Mouse (Mus musculus): ENCODE data around the gene Snrpe. TPM values are rescaled to one million over a fixed set of nuclear protein-coding genes. Genes with fewer than 3 reads are reported as not detected.

The Snrpe gene
- 10 to 100 TPM; 49.4 to 55.1 TPM for total RNA-seq (2021)
- long read RNA-seq, experiment 1, transcript Snrpe-204 (5 exons, 503 nt): major isoform, 120 of 134 reads
- long read RNA-seq, experiment 1, partial matches to known transcripts: 8 of 134 reads
- long read RNA-seq, experiment 1, other reads (novel, unspliced or antisense): 3 of 134 reads
- long read RNA-seq, experiment 2, transcript Snrpe-204 (5 exons, 503 nt): major isoform, 75 of 80 reads
- long read RNA-seq, experiment 2, partial matches to known transcripts: 1 of 80 reads
- long read RNA-seq, experiment 2, other reads (novel, unspliced or antisense): 2 of 80 reads

DNA sequence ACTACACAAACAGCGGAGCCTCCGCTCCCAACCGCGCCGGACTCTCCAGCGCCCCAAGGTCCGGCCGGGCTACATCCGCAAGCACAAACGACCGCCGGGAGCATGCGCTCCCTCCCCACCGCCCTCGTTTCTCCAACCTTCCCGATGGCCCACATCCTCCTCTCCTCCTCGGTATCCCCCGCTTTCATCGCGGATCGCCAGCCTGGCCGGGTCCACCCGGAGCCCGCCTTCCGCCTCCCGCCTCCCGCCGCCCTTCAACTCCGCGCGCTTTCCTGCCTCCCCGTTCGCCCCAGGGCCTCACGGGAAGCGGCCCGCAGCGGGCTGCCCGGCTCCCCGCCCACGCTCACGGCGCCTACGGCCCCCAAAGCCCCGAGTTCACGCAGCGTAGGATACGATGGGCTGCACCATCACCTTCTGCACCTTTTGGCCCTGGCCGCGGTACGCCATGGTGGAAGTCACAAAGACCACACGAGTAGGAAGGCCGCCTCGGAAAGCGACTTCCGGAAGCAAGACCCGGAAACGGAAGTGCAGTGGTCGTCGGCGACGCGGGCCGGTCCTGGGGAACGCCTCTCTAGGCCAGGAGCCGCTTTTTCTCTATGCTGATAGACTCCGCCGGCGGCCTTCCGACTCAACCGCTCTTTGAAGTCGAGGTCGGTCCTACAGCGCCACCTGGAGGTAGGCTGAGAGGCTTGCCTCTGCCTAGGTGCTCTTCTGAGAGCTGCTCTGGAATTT, at the start of gene Snrpe:
Gene Snrpe (minus strand): TSS at position 521 of the 732 bp plus-strand sequence.
- DNase-seq: peak; percentile 94

DNA sequence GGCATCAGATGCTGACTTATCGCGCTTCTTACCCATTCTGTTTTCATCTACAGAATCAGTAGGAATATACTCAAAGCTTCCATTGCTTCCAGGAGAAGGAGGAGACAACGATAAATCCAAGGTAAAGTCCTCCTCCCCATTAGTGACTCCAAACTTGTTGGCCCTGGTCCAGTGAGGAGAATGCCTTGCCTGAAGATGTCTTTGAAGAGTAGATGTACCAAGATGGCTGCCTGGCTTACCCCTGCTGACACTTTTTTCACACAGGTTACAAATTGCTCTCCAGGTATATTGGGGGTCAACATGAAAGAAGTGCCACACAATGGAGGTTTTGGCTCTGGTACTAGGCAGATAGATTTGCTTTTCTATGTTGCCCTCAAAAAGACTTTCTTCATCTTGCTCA, 48.8 kb upstream of the Snrpe start:
- no peak for DNase-seq

DNA sequence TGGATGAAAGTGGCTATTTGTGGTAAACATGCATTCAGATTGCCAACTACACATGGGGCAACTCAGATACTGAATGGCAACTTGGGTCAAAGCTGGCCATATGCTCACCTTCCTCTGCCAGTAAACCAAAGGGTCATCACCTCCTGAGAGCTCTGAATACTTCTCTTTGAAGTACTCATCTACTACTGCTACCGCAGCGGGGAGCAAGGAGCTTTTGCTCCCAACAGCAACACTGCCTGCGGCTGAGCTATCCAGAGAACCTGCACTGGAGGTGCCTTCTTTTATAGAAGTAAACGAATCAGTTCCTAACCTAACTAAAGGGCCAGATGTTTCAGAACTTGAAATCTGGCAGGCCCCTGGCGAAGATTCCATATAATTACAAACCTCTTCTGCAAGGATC, 46.7 kb upstream of the Snrpe start:
- no peak for DNase-seq

- no peak for DNase-seq
These were observed 42.9 kb upstream of the Snrpe start for GRCm38 (mm10) chr1:133653033-133653432.

GRCm38 (mm10) chr1:133650288-133651055, 40.4 kb upstream of the Snrpe start:
- DNase-seq: no peak

- DNase-seq: no peak
These were observed 35.6 kb upstream of the Snrpe start for GRCm38 (mm10) chr1:133645652-133646051.

DNA sequence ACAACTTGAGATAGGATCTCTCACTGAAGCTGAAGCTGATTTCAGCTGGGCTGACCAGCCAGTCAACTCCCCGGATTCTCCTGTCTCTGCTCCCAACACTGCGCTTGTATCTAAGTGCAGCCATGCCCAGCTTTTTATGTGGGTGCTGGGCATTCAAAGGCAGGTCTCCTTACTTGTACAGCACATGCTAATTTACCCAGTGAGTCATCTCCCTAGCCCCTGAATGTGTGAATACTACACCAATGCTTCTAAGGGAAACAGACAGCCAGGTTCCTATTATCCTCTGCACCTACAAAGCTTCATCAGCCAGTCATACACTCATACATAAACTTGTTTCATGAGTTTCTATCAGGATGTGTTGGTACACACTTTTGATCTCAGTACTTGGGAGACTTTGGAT, 31.1 kb upstream of the Snrpe start:
- no peak for DNase-seq

DNA sequence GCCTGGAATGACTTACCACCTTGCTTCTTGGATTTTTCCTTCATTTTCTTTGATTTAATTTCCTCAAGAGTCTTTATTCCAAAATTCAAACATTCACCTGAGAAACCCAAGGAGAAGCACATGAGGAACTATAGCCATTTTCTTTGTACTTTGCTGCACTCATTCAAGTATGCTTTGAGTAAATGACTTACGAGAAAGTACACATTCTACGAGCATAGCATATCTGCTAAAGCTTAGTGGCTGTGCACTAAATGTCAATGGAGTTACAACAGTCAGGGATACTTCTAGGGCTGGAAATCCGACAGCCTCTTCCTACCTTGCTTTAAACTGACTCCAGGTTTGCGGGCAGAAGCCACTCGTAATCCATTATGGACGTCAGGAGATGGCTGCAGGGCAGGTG, 28.4 kb upstream of the Snrpe start:
- DNase-seq: no peak

DNA sequence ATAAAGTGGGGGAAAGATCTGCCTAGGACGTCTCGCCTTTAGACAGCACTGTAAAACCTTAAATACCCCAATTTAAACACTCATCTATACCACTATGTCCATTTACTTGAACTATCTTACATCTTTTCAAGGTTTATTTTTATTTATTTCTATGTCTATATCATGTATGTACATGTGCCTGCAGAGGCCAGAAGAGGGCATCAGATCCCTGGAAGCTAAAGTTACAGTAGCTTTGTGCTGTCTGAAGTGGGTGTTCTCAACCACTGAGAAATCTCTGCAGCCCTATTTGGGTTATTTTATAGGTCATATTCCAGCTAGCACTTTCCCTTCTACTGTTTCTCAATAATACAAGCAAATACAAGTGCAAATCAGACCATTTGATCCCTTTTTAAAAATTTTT, 22.1 kb upstream of the Snrpe start:
- DNase-seq: no peak

DNA sequence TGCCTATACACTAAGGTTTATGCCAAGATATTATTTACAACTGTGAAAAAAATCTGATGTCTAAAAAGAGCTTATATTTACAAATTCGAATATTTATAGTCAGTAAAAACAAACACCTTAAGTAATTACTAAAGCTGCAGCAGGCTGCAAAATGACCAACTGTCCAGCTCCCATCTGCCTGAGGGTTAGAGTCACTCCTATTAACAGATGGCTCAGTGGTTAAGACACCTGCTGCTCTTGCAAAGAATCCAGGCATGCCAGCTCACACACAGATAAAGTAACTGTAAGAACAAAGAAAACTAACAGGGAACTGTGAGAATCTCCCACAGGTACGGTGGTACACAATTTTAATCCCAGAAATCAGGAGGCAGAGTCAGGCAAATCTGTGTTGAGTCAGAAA, 15.0 kb upstream of the Snrpe start:
- no peak for DNase-seq

DNA sequence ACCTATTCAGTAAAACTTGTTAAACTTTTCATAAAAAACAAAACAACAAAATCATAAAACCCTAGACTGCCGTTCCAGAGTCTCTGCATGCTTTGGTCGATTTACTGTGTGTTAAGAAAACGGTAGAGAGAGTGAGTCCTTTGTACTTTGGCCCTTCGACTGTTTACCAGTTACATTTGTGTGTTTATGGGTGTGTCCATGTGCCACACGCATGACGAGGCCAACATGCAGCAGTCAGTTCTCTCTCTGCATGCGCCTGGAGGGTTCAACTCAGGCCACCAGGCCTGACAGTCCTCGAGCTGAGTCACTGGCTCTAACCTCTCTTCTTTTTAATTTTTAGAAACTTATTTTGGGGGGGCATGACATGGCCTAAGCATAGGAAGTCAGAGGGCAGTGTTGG, 8.2 kb upstream of the Snrpe start:
- DNase-seq: no peak

- no peak for DNase-seq
These were observed 7.8 kb upstream of the Snrpe start for GRCm38 (mm10) chr1:133617908-133618307.

DNA sequence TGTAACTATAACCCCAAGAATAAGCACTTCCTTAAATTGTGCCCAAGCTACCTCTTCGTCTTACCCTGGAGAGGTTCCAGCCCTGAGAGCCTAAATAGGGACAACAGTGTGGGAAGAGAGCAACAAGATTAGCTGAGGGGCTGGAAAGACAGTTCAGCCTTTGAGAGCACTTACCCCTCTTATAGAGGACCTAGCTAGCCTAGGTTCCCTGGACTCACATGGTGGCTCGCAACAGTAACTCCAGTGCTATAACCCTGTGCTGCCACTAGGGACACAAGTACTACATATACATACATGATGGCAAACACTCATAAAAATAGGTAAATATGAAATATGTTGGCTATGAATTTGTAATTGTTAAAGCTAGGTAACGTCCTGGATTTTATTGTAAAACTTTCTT, 3.7 kb upstream of the Snrpe start:
- DNase-seq: no peak

GRCm38 (mm10) chr1:133611436-133611835, 1.3 kb upstream of the Snrpe start:
- DNase-seq: no peak

GRCm38 (mm10) chr1:133610601-133611000, 510 bp upstream of the Snrpe start:
- no peak for DNase-seq

DNA sequence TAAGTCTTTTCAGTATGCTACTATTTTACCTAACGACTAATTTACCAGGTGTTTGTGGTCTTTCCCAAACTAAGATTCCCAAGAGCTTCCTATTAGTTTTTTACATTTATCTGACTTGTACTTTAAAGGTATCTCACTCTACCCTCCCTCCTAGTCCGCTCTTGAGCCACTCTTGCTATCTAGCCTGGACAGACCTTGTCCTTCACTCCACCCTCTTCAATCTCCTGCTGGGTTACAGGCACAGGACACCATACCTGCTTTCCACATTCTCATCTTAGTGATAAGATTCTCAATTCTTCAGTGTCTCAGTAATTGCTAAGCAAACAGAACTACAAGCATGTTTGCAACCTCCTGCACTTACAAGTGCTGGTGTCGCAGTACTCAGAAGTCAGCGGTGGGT, 6.9 kb downstream of the Snrpe start:
- DNase-seq: no peak

DNA sequence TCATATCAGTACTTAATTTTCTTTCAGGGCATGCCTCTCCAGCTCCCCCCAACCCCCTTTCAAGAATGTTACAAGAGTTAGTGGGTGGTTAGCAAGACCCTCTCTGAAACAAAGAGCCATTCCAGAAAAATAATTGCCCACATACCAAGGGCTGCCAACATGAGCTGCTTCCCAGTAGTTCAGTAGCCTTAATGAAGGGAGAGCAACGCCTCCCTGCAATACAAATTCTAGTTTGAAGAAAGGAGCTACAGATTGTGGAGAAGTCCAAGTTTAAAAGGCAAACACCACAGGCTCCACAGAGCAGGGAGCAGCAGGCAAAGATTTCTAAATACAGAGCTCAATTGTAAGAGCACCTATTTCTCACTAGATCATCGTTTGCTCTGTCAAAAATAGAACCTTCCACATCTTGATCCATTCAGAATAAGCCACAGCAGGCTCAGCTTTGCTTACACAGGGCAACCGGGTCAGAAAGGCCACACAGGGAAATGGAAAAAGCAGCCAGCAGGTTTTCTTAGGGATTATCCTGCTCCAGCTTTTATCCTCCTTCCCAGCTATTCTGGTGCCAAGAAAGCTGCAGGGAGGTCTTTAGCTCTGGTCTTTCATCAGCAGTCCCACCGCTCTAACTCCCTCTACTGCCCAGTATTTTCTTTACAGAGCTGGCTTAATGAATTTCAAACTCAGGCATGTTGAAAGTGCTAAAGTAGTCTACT, 13.6 kb downstream of the Snrpe start:
- DNase-seq: no peak

- DNase-seq: no peak
These were observed 24.0 kb downstream of the Snrpe start for GRCm38 (mm10) chr1:133585995-133586537.

- no peak for DNase-seq
These were observed 38.8 kb downstream of the Snrpe start for GRCm38 (mm10) chr1:133571293-133571692.
